Mouse (Mus musculus) fibroblast of lung, adult 2 months (primary cell): ENCODE results near the gene Hlcs.

ENCODE experiments used
- DNase-seq: peaks from one replicate; pipeline ENCODE4 v3.0.0-alpha.2; 2011; ENCODE audit warnings: low read depth

Hlcs gene

DNA sequence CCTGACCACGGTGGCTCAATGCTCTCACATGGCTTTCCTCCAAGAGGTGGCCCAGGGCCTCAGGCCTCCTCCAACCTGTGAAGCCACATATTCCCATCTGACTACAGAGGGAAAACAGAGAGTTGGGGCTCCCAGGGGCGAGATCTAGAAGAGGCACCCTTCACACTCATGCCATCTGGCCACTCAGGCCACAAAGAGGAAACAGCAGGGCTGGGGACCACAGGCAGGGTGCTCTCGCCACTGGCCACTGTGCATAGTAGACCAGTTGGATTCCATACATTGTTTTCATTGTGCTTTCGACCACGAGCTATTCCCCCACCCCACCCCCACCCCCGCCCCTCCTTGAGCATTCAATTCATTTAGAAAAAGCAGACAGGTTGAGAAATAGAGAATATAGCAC lies 151.4 kb downstream of the Hlcs start:
- no peak for DNase-seq

- DNase-seq = no peak
These were observed 155.6 kb downstream of the Hlcs start for GRCm38 (mm10) chr16:94157819-94158218.

- no peak for DNase-seq
These were observed 158.2 kb downstream of the Hlcs start for GRCm38 (mm10) chr16:94155041-94155653.

DNA sequence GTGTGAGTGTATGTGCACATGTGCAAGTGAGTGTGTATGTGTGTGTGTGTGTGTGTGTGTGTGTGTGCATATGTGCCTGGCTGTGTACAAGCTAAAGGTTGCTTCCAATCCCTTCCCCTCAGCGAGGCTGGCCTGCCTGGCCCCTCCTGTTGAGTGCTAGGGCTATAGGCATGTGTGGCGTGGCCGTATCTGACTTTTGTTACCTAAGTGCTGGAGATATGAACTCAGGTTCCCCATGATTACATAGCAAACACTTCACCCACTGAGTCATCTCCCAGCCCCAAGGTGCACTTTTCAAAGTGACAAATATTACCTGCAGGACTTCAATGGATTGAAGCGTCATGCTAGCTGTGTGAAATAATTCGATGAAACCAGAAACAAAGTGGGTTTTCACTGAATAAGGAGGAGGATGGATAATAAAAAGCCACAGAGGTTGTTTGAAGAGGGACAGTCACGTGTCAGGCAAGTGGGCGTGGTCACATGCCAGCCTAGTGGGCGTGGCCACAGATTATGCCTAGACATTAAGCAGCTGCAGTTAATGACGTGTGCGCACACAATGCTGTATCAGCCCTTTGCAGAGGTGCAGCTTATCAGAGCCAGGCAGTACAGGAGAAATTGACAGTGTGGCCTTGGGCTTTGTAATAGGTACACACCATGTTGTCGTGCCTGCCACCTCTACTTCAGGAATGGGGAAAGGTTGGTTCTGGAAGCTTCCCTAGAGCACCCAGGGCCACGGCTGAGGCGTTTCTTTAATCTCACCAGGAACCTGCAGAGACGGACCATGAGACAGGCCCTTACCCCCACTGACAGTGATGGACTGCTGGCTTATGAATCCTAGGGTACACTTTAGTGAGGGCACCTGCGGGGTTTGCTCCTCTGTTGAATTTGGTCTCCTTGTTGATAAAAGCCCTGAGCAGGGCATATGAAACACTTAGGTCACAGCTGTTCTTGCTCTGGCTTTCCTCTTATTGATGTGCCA lies 163.0 kb downstream of the Hlcs start:
- DNase-seq = no peak

- DNase-seq = no peak
These were observed 165.2 kb downstream of the Hlcs start for GRCm38 (mm10) chr16:94148139-94148538.

- no peak for DNase-seq
These were observed 170.0 kb downstream of the Hlcs start for GRCm38 (mm10) chr16:94143325-94143724.

DNA sequence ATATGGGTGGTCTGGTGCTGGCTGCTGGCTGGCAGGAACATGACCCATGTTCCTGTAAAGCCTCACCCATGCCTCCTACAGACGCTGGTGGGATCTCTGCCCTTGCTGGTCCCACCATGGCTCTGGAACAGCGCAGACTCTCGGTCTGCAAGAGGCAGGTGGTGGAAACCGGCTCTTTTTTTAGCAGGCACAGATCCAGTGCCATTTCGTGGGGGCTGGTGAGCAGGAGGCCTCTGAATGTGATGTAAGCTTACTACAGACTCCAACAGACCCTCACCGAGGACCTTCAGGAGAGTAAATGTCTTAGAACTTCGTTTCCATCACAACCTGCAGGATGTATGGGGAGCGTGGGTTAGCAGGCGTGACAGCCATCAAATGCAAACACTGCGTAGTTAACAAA lies 172.6 kb downstream of the Hlcs start:
- no peak for DNase-seq

DNA sequence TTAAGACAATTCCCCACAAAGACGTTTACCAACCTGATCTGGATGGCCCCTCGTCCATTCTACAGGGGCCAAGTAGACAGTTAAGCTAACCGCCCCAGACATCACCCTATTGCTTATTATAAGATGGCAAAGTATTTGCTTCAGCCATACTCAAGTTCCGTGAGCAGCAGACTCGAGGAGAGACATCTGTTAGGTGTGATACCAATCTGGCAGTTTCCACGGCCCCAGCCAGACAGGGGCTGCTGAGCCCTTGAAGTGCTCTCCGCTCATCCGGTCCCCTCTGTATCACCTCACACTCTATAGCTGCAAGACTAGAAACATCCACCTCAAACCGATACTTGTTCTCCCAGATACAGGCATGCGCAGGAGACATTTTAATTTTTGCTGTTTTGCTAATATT lies 179.2 kb downstream of the Hlcs start:
- no peak for DNase-seq

DNA sequence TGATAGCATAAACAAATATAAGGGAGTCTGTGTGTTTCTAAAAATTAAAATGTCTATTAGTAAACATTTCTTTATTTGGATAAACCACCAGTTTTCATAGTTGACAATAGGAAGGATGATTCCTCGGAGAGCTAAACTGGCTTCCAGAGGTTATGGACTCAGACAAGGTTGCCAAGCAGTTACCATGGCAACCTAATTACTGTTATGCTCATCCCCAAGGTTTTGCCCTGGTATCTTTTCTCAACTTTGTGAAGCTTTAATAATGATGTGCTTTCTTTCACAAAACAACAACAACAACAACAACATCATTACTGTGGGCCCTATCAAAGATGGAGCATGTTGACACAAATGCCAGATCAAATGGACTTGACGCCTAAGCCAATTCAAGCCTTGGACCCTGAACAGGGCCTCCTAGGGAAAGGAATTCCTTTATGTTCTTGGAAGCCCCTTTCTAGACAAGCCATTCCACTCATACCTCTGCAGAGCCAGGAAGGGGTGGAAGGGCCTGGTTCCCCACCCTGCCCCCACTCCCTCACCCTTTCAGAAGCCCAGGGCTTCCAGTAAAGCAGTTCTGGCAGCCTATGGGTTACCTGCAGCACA lies 185.0 kb downstream of the Hlcs start:
- DNase-seq = no peak

DNA sequence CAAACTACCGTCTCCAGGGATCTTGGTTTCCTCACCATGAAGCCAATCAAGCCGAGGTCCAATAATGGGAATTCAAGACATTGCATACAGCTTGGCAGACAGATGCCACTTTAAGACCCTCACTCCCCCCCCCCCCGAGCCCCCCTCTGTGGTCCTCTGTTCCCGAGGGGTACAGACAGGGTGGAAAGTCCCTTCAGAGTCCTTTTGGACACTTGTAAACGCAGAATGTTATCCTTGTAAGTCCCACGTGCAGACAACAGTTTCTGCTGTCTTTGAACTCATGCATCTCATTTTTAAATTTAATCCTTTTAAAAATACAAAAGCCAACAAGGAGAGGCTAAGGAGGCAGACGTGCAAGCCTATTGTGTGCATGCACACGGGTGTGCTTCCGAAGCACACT lies 187.2 kb downstream of the Hlcs start:
- no peak for DNase-seq

GRCm38 (mm10) chr16:94125172-94125981 lies 188.0 kb downstream of the Hlcs start:
- no peak for DNase-seq

DNA sequence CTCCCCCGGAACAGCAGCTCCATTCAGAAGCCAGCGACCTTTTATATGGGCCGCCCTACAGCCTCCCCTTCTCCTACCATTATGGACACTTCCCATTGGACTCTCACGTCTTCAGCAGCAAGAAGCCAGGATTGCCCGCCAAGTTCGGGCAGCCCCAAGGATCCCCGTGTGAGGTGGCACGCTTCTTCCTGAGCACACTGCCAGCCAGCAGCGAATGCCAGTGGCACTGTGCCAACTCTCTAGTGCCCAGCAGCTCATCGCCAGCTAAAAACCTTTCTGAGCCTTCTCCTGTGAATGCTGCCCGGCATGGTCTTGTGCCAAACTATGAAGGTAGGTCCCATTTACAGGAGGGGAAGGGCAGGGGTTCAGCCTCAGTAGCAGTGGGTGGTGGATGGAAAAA lies 190.1 kb downstream of the Hlcs start:
- DNase-seq = no peak

GRCm38 (mm10) chr16:94122347-94122746 lies 191.0 kb downstream of the Hlcs start:
- no peak for DNase-seq

GRCm38 (mm10) chr16:94118394-94118793 lies 195.0 kb downstream of the Hlcs start:
- DNase-seq = no peak

- no peak for DNase-seq
These were observed 196.0 kb downstream of the Hlcs start for GRCm38 (mm10) chr16:94117333-94117732.

DNA sequence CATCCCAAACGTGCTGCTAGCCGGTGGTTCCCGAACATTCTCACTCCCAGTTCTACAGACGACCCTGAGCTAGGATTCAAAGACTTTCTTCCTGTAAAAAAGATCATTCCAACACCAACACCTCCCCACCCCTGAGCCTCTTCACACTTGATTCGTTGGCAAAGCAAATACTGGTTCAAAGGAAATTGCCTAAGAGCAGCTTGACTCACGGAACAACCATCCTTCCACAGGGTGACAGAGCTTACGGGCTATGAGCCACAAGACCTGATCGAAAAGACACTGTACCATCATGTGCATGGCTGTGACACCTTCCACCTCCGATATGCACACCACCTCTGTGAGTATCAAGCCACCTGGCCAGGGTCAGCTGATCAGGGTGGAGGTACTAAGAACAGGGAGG lies 198.7 kb downstream of the Hlcs start:
- no peak for DNase-seq

GRCm38 (mm10) chr16:94113160-94113559 lies 200.2 kb downstream of the Hlcs start:
- no peak for DNase-seq

GRCm38 (mm10) chr16:94097724-94098455 lies 215.5 kb downstream of the Hlcs start:
- no peak for DNase-seq

DNA sequence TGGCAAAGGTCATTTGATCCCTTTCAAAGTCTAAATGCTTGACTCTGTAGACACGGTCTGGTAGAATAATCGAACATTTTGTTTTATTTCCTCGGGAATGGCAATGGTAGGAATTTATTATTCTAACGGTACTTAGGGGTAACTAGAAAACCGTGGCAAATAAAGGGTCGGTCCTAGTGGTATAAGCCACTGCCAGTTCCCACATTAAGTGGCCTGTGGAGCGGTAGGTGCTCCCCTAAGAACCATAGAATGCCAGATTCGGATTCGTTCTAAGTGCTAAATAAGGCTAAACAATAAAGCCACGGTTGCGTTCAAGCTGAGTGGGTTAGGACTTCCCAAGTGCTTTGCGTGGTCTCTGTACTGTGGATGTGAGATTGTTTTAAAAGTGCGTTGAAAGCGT lies 216.9 kb downstream of the Hlcs start:
- no peak for DNase-seq

GRCm38 (mm10) chr16:94095109-94095822 lies 218.1 kb downstream of the Hlcs start:
- no peak for DNase-seq
